9 mouse cellular contexts compared by ENCODE assay signal in genomic region chr3:157520433-157520832, GRCm38 (mm10). TPM values are rescaled to one million over a fixed set of nuclear protein-coding genes. Genes with fewer than 3 reads are reported as not detected.
DNase-seq lines count a peak whose midpoint lies in the region; ATAC-seq and TF ChIP-seq lines count a peak whose summit lies in the region.
"Had no signal": no experiment of that assay in that cellular context is flagged by ENCODE, and none has a peak within 500 bp of the region (broad histone marks: within the 10 kb centered on the region; RNA-seq: fewer than 3 reads in every experiment).

No protein-coding gene starts in this region.

- DNase-seq in urinary bladder, adult 18-20 months (ENCODE audit: low spot score in 2 of 2): peak; percentile 9 to 37
- DNase-seq in urinary bladder, postnatal 10 days (ENCODE audit: low spot score): no peak
- DNase-seq in c-Kit-positive CD71-positive TER-119-positive erythroid progenitor cells, embryonic 14.5 days (ENCODE audit: low spot score): peak; percentile 3
- peak; percentile 87 for DNase-seq in forebrain, embryonic 14.5 days (ENCODE audit: low spot score)
- peak; percentile 35 to 57 for DNase-seq in kidney, postnatal 25 days
- peak; percentile 74 for DNase-seq in limb, embryonic 14.5 days (ENCODE audit: low spot score)
- peak; percentile 75 for DNase-seq in retina, postnatal 1 day
- no peak for DNase-seq in gastrocnemius, postnatal 36 days

- no peak overlapping the region for H3K4me3 ChIP-seq in forebrain, embryonic 14.5 days (ENCODE audit: low read depth, low read length)
- no peak overlapping the region for H3K4me3 ChIP-seq in limb, embryonic 14.5 days (replicated peaks; ENCODE audit: low read length)
- H3K4me3 ChIP-seq: erythroblast, embryonic 14.5 days had no signal

- no peak for TF ChIP-seq POLR2A in limb, embryonic 14.5 days (IDR thresholded peaks at IDR 0.05; ENCODE audit: borderline replicate concordance, extremely low read depth, insufficient read depth, insufficient read length)

- no peaks in the 10 kb centered on the region for H3K36me3 ChIP-seq in forebrain, embryonic 14.5 days (ENCODE audit: control insufficient read depth, insufficient read depth, low read length)
- H3K36me3 ChIP-seq in limb, embryonic 14.5 days (ENCODE audit: control insufficient read depth, insufficient read depth, low read length): no peaks in the 10 kb centered on the region

- no peak overlapping the region for H3K9ac ChIP-seq in forebrain, embryonic 14.5 days (ENCODE audit: low read length)
- no peak overlapping the region for H3K9ac ChIP-seq in limb, embryonic 14.5 days (ENCODE audit: low read depth, low read length, severe bottlenecking)

- no peak overlapping the region for H3K27ac ChIP-seq in forebrain, embryonic 14.5 days (ENCODE audit: low read depth, low read length)
- no peak overlapping the region for H3K27ac ChIP-seq in limb, embryonic 14.5 days (replicated peaks; ENCODE audit: low read depth, low read length)

- H3K27me3 ChIP-seq in forebrain, embryonic 14.5 days (replicated peaks; ENCODE audit: control insufficient read depth, insufficient read depth, low read length): no peaks in the 10 kb centered on the region; the same call in 1 of the 2 replicates
- H3K27me3 ChIP-seq in limb, embryonic 14.5 days (ENCODE audit: control insufficient read depth, insufficient read depth, low read length): no peaks in the 10 kb centered on the region

- WGBS in forebrain, embryonic 14.5 days: 3% methylated on average over 1 of the region's 1 CpGs
- WGBS in limb, embryonic 14.5 days: 4% methylated on average over 1 of the region's 1 CpGs

- no peaks in the 10 kb centered on the region for H3K9me3 ChIP-seq in forebrain, embryonic 14.5 days (replicated peaks; ENCODE audit: control insufficient read depth, low read length)
- no peaks in the 10 kb centered on the region for H3K9me3 ChIP-seq in limb, embryonic 14.5 days (ENCODE audit: control insufficient read depth, low read length)

- intact Hi-C loops in gastrocnemius, postnatal 36 days (cut with DNase I): no loop called here

- H3K4me2 ChIP-seq in forebrain, embryonic 14.5 days (ENCODE audit: low read length): no peak overlapping the region
- no peak overlapping the region for H3K4me2 ChIP-seq in limb, embryonic 14.5 days (replicated peaks; ENCODE audit: low read depth, low read length, severe bottlenecking)

- no peaks in the 10 kb centered on the region for H3K4me1 ChIP-seq in forebrain, embryonic 14.5 days (ENCODE audit: control insufficient read depth, insufficient read depth, low read length)
- no peaks in the 10 kb centered on the region for H3K4me1 ChIP-seq in limb, embryonic 14.5 days (ENCODE audit: control insufficient read depth, insufficient read depth, low read length)

- peak; percentile 68 for ATAC-seq in forebrain, embryonic 14.5 days
- no peak for ATAC-seq in limb, embryonic 14.5 days (ENCODE audit: low FRiP score, low read depth)

RNA-seq across cellular contexts. Expression of gene Zranb2, which starts 13.5 kb away (rescaled TPM):
- 105 and 121 TPM in 2 replicates for polyA plus RNA-seq in forebrain, embryonic 14.5 days (2014; fragmentation: Nextera tagmentation; extraction: Ambion mirVana)
- polyA plus RNA-seq in limb, embryonic 14.5 days (2012; rRNA removed): 89.0 and 105 TPM in 2 replicates
- polyA plus RNA-seq in limb, embryonic 14.5 days (2014; fragmentation: Nextera tagmentation; extraction: Ambion mirVana): 97.7 and 106 TPM in 2 replicates
- total RNA-seq in gastrocnemius, postnatal 36 days (2021): 10 to 100 TPM; 41.5 to 48.1 TPM

RNA-seq across cellular contexts. Expression of gene Ptger3, which starts 46.3 kb away (rescaled TPM):
- 1.8 and 3.1 TPM in 2 replicates for polyA plus RNA-seq in forebrain, embryonic 14.5 days (2014; fragmentation: Nextera tagmentation; extraction: Ambion mirVana)
- 3.7 and 4.7 TPM in 2 replicates for polyA plus RNA-seq in limb, embryonic 14.5 days (2012; rRNA removed)
- polyA plus RNA-seq in limb, embryonic 14.5 days (2014; fragmentation: Nextera tagmentation; extraction: Ambion mirVana): 8.6 and 9.6 TPM in 2 replicates
- total RNA-seq in gastrocnemius, postnatal 36 days (2021): under 1 TPM; 0.36 to 0.62 TPM

Comparison
In these comparisons a context has a peak if more than half of its experiments do, and no peak if none do; other contexts are left out.
1. DNase-seq: peak in urinary bladder, adult 18-20 months (2 of 2), c-Kit-positive CD71-positive TER-119-positive erythroid progenitor cells, embryonic 14.5 days (single experiment), forebrain, embryonic 14.5 days (single experiment), kidney, postnatal 25 days (2 of 2), limb, embryonic 14.5 days (single experiment) and retina, postnatal 1 day (single experiment); none in urinary bladder, postnatal 10 days (single experiment) and gastrocnemius, postnatal 36 days (0 of 2).